Mouse (Mus musculus) lung, embryonic 14.5 days (tissue): Measurements from ENCODE around the gene E2f6. TPM values are rescaled to one million over a fixed set of nuclear protein-coding genes. Genes with fewer than 3 reads are reported as not detected.

Source experiments
- ATAC-seq: fragments of 200-750 bp; cut with Nextera tagmentation; 2 replicates; pipeline ENCODE4 v1.8.0; 2017; ENCODE audit warnings: mild to moderate bottlenecking, moderate TSS enrichment, moderate library complexity; ENCODE audit not compliant: insufficient read depth
- DNase-seq: peaks from one replicate; pipeline ENCODE4 v3.0.0-alpha.2; 2015
- H3K27ac ChIP-seq: fragments of 300-500 bp; sonication (generic); 2 replicates; pipeline ENCODE4 v1.5.1; 2014; ENCODE audit warnings: low read depth, mild to moderate bottlenecking, moderate library complexity
- H3K27me3 ChIP-seq: fragments of 300-500 bp; sonication (generic); 2 replicates; pipeline ENCODE4 v1.6.1; 2014; ENCODE audit warnings: low read length, control low read depth; ENCODE audit not compliant: insufficient read depth
- H3K36me3 ChIP-seq: fragments of 300-500 bp; sonication (generic); 2 replicates; pipeline ENCODE4 v1.6.1; 2014; ENCODE audit warnings: control low read depth; ENCODE audit not compliant: insufficient read depth
- H3K4me1 ChIP-seq: fragments of 300-500 bp; sonication (generic); 2 replicates; pipeline ENCODE4 v1.6.1; 2014; ENCODE audit warnings: antibody characterized with exemption, control low read depth; ENCODE audit not compliant: insufficient read depth
- H3K4me2 ChIP-seq: fragments of 300-500 bp; sonication (generic); 2 replicates; pipeline ENCODE4 v1.6.1; 2014; ENCODE audit warnings: mild to moderate bottlenecking
- H3K4me3 ChIP-seq: fragments of 300-500 bp; sonication (generic); 2 replicates; pipeline ENCODE4 v1.5.1; 2014; ENCODE audit warnings: low read depth, low read length
- H3K9ac ChIP-seq: fragments of 300-500 bp; sonication (generic); 2 replicates; pipeline ENCODE4 v1.6.1; 2014
- H3K9me3 ChIP-seq: fragments of 300-500 bp; sonication (generic); 2 replicates; pipeline ENCODE4 v1.6.1; 2016; ENCODE audit warnings: low read depth, low read length, control low read depth
- CTCF ChIP-seq: IDR thresholded peaks from 2 replicates; pipeline ENCODE4 v1.5.1; 2016; ENCODE audit warnings: antibody characterized with exemption, low read depth
- WGBS: fragments of 180-500 bp; shearing (Covaris S2); extraction: QIAGEN DNeasy Blood & Tissue Kit; methylation state at CpG from one replicate; pipeline ENCODE4 v1.1.7; 2014; 5-methylcytosine and 5-hydroxymethylcytosine counted together
- polyA plus RNA-seq: library from polyadenylated mRNA; unstranded; fragments of >200 nt; fragmentation: Nextera tagmentation; extraction: Ambion mirVana; gene quantifications from 2 replicates; pipeline ENCODE4 v1.2.1, GENCODE M21; 2014

Gene E2f6
- polyA plus RNA-seq, 1 experiment from 2014 or later = 49.0 TPM

- no peak overlapping the region for H3K27ac ChIP-seq
- no peak for ATAC-seq
- no peak for TF ChIP-seq CTCF
- H3K36me3 ChIP-seq = no peaks in the 10 kb centered on the region
- DNase-seq = no peak
- no peak overlapping the region for H3K4me2 ChIP-seq
- no peaks in the 10 kb centered on the region for H3K4me1 ChIP-seq
- no peaks in the 10 kb centered on the region for H3K9me3 ChIP-seq
- no peak overlapping the region for H3K4me3 ChIP-seq
- H3K27me3 ChIP-seq = no peaks in the 10 kb centered on the region
- 83% methylated on average over 6 of the region's 6 CpGs for WGBS
- H3K9ac ChIP-seq = no peak overlapping the region
Observed at GRCm38 (mm10) chr12:16769601-16770165, 41.1 kb upstream of the E2f6 start.

- Histone ChIP-seq H3K4me3 (no peak overlapping the region), H3K27ac (no peak overlapping the region), H3K9ac (no peak overlapping the region), H3K36me3 (no peaks in the 10 kb centered on the region), H3K9me3 (no peaks in the 10 kb centered on the region), H3K4me2 (no peak overlapping the region), H3K4me1 (no peaks in the 10 kb centered on the region), H3K27me3 (no peaks in the 10 kb centered on the region)
- DNase-seq (no peak), ATAC-seq (no peak)
- TF ChIP-seq CTCF = no peak
- 86% methylated on average over 4 of the region's 4 CpGs for WGBS
Observed at GRCm38 (mm10) chr12:16774605-16775004, 36.2 kb upstream of the E2f6 start.

- no peaks in the 10 kb centered on the region for H3K9me3 ChIP-seq
- no peaks in the 10 kb centered on the region for H3K4me1 ChIP-seq
- no peak for TF ChIP-seq CTCF
- no peak overlapping the region for H3K4me2 ChIP-seq
- ATAC-seq (no peak), DNase-seq (peak; percentile 18)
- H3K9ac ChIP-seq = no peak overlapping the region
- WGBS = 61% methylated on average over 3 of the region's 3 CpGs
- no peaks in the 10 kb centered on the region for H3K36me3 ChIP-seq
- H3K4me3 ChIP-seq = no peak overlapping the region
- no peak overlapping the region for H3K27ac ChIP-seq
- H3K27me3 ChIP-seq = no peaks in the 10 kb centered on the region
Observed at GRCm38 (mm10) chr12:16775351-16775750, 35.4 kb upstream of the E2f6 start.

- Histone ChIP-seq H3K9me3 (no peaks in the 10 kb centered on the region), H3K36me3 (no peaks in the 10 kb centered on the region), H3K4me1 (no peaks in the 10 kb centered on the region), H3K27ac (no peak overlapping the region), H3K4me3 (no peak overlapping the region), H3K27me3 (no peaks in the 10 kb centered on the region), H3K4me2 (no peak overlapping the region), H3K9ac (no peak overlapping the region)
- 66% methylated on average over 5 of the region's 5 CpGs for WGBS
- no peak for TF ChIP-seq CTCF
- DNase-seq (no peak), ATAC-seq (no peak)
Observed at GRCm38 (mm10) chr12:16778523-16778922, 32.2 kb upstream of the E2f6 start.

- ATAC-seq (no peak), DNase-seq (no peak)
- WGBS = 73% methylated on average over 2 of the region's 2 CpGs
- TF ChIP-seq CTCF = no peak
- no peaks in the 10 kb centered on the region for H3K36me3 ChIP-seq
- H3K9ac ChIP-seq = no peak overlapping the region
- H3K4me2 ChIP-seq = no peak overlapping the region
- no peak overlapping the region for H3K27ac ChIP-seq
- H3K4me1 ChIP-seq = no peaks in the 10 kb centered on the region
- H3K27me3 ChIP-seq = no peaks in the 10 kb centered on the region
- no peak overlapping the region for H3K4me3 ChIP-seq
- H3K9me3 ChIP-seq = no peaks in the 10 kb centered on the region
Observed at GRCm38 (mm10) chr12:16779165-16779564, 31.6 kb upstream of the E2f6 start.

GRCm38 (mm10) chr12:16780320-16780719, 30.4 kb upstream of the E2f6 start:
- Histone ChIP-seq H3K36me3 (no peaks in the 10 kb centered on the region), H3K27me3 (no peaks in the 10 kb centered on the region), H3K4me3 (no peak overlapping the region), H3K4me1 (no peaks in the 10 kb centered on the region), H3K4me2 (no peak overlapping the region), H3K9me3 (no peaks in the 10 kb centered on the region), H3K9ac (no peak overlapping the region), H3K27ac (no peak overlapping the region)
- ATAC-seq (no peak), DNase-seq (no peak)
- no peak for TF ChIP-seq CTCF
- WGBS = 85% methylated on average over 3 of the region's 3 CpGs

- no peaks in the 10 kb centered on the region for H3K4me1 ChIP-seq
- H3K4me2 ChIP-seq = no peak overlapping the region
- ATAC-seq = no peak
- H3K27me3 ChIP-seq = no peaks in the 10 kb centered on the region
- H3K4me3 ChIP-seq = no peak overlapping the region
- no peak for TF ChIP-seq CTCF
- H3K36me3 ChIP-seq = no peaks in the 10 kb centered on the region
- 83% methylated on average over 14 of the region's 14 CpGs for WGBS
- H3K27ac ChIP-seq = no peak overlapping the region
- H3K9me3 ChIP-seq = no peaks in the 10 kb centered on the region
- DNase-seq = no peak
- no peak overlapping the region for H3K9ac ChIP-seq
Observed at GRCm38 (mm10) chr12:16781034-16781746, 29.6 kb upstream of the E2f6 start.
